Mouse (Mus musculus) limb, embryonic 11.5 days (tissue): ENCODE measurements around the gene Tmem176a. TPM values are rescaled to one million over a fixed set of nuclear protein-coding genes. Genes with fewer than 3 reads are reported as not detected.
"Not testable (repeated sequence)": the region's sequence is repeated elsewhere in the genome, so short reads cannot be mapped to it uniquely, and the experiment has no call there.

Experiments used
- ATAC-seq: fragments of 200-750 bp; cut with Nextera tagmentation; 2 replicates; pipeline ENCODE4 v1.8.0; 2017; ENCODE audit warnings: low read depth; ENCODE audit not compliant: insufficient number of reproducible peaks, low FRiP score, low TSS enrichment
- DNase-seq: peaks from one replicate; pipeline ENCODE4 v3.0.0-alpha.2; 2015; ENCODE audit warnings: low spot score
- H3K27ac ChIP-seq: fragments of 300-500 bp; sonication (generic); replicated peaks from 2 replicates; pipeline ENCODE4 v1.5.1; 2014; ENCODE audit warnings: low read depth, mild to moderate bottlenecking, low read length
- H3K27me3 ChIP-seq: fragments of 300-500 bp; sonication (generic); 2 replicates; pipeline ENCODE4 v1.6.1; 2014; ENCODE audit warnings: mild to moderate bottlenecking, low read length, mixed read lengths; ENCODE audit not compliant: control insufficient read depth, insufficient read depth
- H3K36me3 ChIP-seq: fragments of 300-500 bp; sonication (generic); 2 replicates; pipeline ENCODE4 v1.6.1; 2014; ENCODE audit warnings: mild to moderate bottlenecking, low read length, moderate library complexity, mixed read lengths; ENCODE audit not compliant: control insufficient read depth, insufficient read depth
- H3K4me1 ChIP-seq: fragments of 300-500 bp; sonication (generic); 2 replicates; pipeline ENCODE4 v1.6.1; 2014; ENCODE audit warnings: low read length, mixed read lengths; ENCODE audit not compliant: control insufficient read depth, insufficient read depth
- H3K4me2 ChIP-seq: fragments of 300-500 bp; sonication (generic); 2 replicates; pipeline ENCODE4 v1.6.1; 2014; ENCODE audit warnings: low read depth, mild to moderate bottlenecking, moderate library complexity; ENCODE audit not compliant: severe bottlenecking
- H3K4me3 ChIP-seq: fragments of 300-500 bp; sonication (generic); 2 replicates; pipeline ENCODE4 v1.5.1; 2014; ENCODE audit warnings: low read depth, low read length
- H3K9ac ChIP-seq: fragments of 300-500 bp; sonication (generic); 2 replicates; pipeline ENCODE4 v1.6.1; 2014; ENCODE audit warnings: mild to moderate bottlenecking, low read length
- H3K9me3 ChIP-seq: fragments of 300-500 bp; sonication (generic); 2 replicates; pipeline ENCODE4 v1.6.1; 2016; ENCODE audit warnings: low read length; ENCODE audit not compliant: control insufficient read depth
- WGBS: fragments of 180-500 bp; shearing (Covaris S2); extraction: QIAGEN DNeasy Blood & Tissue Kit; methylation state at CpG from one replicate; pipeline ENCODE4 v1.1.7; 2014; 5-methylcytosine and 5-hydroxymethylcytosine counted together
- polyA plus RNA-seq: library from polyadenylated mRNA; unstranded; fragments of >200 nt; fragmentation: Nextera tagmentation; extraction: Ambion mirVana; gene quantifications from 2 replicates; pipeline ENCODE4 v1.2.1, GENCODE M21; 2014

The Tmem176a gene
- polyA plus RNA-seq, 1 experiment from 2014 or later: 37.5 TPM

- H3K27me3 ChIP-seq, H3K4me3 ChIP-seq, H3K4me2 ChIP-seq, H3K4me1 ChIP-seq, H3K9ac ChIP-seq, H3K9me3 ChIP-seq, DNase-seq, H3K36me3 ChIP-seq, H3K27ac ChIP-seq, ATAC-seq: not testable (repeated sequence)
- WGBS: 86% methylated on average over 7 of the region's 7 CpGs
Measured at GRCm38 (mm10) chr6:48821991-48822785, 18.5 kb upstream of the Tmem176a start.

- Histone ChIP-seq H3K27me3 (no peaks in the 10 kb centered on the region), H3K36me3 (no peaks in the 10 kb centered on the region), H3K4me1 (no peaks in the 10 kb centered on the region), H3K9me3 (no peaks in the 10 kb centered on the region), H3K9ac (no peak overlapping the region), H3K27ac (no peak overlapping the region), H3K4me3 (no peak overlapping the region), H3K4me2 (no peak overlapping the region)
- no peak for DNase-seq
- 70% methylated on average over 7 of the region's 7 CpGs for WGBS
- ATAC-seq: no peak
Measured at GRCm38 (mm10) chr6:48825016-48825415, 15.7 kb upstream of the Tmem176a start.

DNA sequence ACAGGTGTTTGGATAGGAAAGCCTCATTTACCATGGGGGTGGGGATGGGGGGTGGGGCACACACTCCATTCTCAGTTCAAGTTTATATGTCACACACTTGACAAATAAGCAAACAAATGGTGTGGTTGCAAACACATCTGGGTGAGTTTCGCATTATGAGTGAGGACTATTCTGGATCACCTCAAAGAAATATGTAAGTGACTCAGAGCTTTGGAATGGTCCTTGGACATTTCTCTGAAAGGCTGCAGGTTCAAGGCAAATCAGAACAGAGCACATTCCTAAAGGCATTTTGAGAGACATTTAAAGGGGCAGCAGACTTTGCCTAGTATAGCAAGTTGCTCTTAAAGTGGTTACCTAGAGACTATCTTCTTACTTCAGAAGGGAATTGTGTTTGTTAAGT is 11.7 kb upstream of the Tmem176a start:
- no peak for DNase-seq
- no peak overlapping the region for H3K4me3 ChIP-seq
- ATAC-seq: no peak
- H3K36me3 ChIP-seq: peaks cover 2% of the 10 kb centered on the region; the same call in 1 of the 2 replicates
- no peaks in the 10 kb centered on the region for H3K4me1 ChIP-seq
- H3K27ac ChIP-seq: no peak overlapping the region
- no peak overlapping the region for H3K9ac ChIP-seq
- 85% methylated on average over 1 of the region's 1 CpGs for WGBS
- H3K4me2 ChIP-seq: no peak overlapping the region
- H3K9me3 ChIP-seq: no peaks in the 10 kb centered on the region
- no peaks in the 10 kb centered on the region for H3K27me3 ChIP-seq

GRCm38 (mm10) chr6:48829651-48830050 is 11.1 kb upstream of the Tmem176a start:
- H3K27me3 ChIP-seq: no peaks in the 10 kb centered on the region
- no peaks in the 10 kb centered on the region for H3K4me1 ChIP-seq
- H3K36me3 ChIP-seq: peaks cover 2% of the 10 kb centered on the region; the same call in 1 of the 2 replicates
- DNase-seq (no peak), ATAC-seq (no peak)
- H3K4me3 ChIP-seq: no peak overlapping the region
- H3K27ac ChIP-seq: no peak overlapping the region
- no peaks in the 10 kb centered on the region for H3K9me3 ChIP-seq
- no peak overlapping the region for H3K4me2 ChIP-seq
- no peak overlapping the region for H3K9ac ChIP-seq

DNA sequence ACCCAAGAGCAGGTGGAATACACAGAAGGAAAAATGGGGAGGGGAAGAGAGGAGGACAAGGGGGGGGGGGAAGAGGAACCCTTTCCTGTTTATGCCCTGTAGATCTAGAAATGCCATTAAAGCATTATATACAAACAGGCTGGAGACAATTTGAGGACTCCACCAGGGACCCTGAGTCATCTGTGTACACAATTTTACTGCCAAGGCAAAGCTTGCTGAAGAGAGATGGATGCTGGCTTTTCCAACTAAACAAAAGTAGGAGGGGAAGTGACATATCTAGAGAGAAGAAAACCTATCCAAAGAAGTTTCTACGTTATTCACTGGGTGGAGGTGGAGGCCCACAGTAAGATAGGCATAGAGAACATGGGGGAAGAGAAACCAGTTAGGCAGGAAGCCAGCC is 10.5 kb upstream of the Tmem176a start:
- 68% methylated on average over 1 of the region's 1 CpGs for whole genome bisulfite sequencing
- H3K27me3 ChIP-seq: no peaks in the 10 kb centered on the region
- H3K4me1 ChIP-seq: no peaks in the 10 kb centered on the region
- no peak overlapping the region for H3K4me3 ChIP-seq
- DNase-seq (no peak), ATAC-seq (no peak)
- no peak overlapping the region for H3K27ac ChIP-seq
- peaks cover 2% of the 10 kb centered on the region; the same call in 1 of the 2 replicates for H3K36me3 ChIP-seq
- H3K4me2 ChIP-seq: no peak overlapping the region
- H3K9ac ChIP-seq: no peak overlapping the region
- H3K9me3 ChIP-seq: no peaks in the 10 kb centered on the region

GRCm38 (mm10) chr6:48831141-48831540 is 9.6 kb upstream of the Tmem176a start:
- Histone ChIP-seq H3K4me3 (no peak overlapping the region), H3K4me2 (no peak overlapping the region), H3K27me3 (no peaks in the 10 kb centered on the region), H3K9me3 (no peaks in the 10 kb centered on the region), H3K4me1 (no peaks in the 10 kb centered on the region), H3K27ac (no peak overlapping the region), H3K9ac (no peak overlapping the region), H3K36me3 (peaks cover 2% of the 10 kb centered on the region; the same call in 1 of the 2 replicates)
- WGBS: 89% methylated on average over 5 of the region's 5 CpGs
- ATAC-seq: no peak
- no peak for DNase-seq

DNA sequence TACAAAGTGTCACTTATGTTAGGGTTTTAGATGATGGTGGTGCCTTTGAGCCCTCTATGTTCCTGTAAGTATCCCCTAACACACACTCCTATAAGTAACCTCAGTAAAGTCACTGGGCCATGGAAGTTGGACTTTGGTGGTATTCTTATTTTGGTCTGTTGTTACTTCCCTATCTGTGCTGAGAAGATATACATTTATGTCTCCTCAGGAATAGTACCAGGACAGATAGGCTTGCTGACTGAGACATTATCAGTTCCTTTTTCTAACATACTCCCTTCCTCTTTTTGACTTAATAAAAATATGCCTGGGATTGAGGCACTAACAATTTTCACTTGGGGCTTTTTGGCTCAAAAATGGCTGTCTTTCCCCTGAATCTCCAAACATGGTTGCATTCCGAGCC is 8.3 kb upstream of the Tmem176a start:
- Histone ChIP-seq H3K4me3 (no peak overlapping the region), H3K27ac (no peak overlapping the region), H3K9me3 (no peaks in the 10 kb centered on the region), H3K36me3 (peaks cover 2% of the 10 kb centered on the region; the same call in 1 of the 2 replicates), H3K4me1 (no peaks in the 10 kb centered on the region), H3K27me3 (no peaks in the 10 kb centered on the region), H3K4me2 (no peak overlapping the region), H3K9ac (no peak overlapping the region)
- no peak for DNase-seq
- 91% methylated on average over 1 of the region's 1 CpGs for WGBS
- ATAC-seq: no peak

DNA sequence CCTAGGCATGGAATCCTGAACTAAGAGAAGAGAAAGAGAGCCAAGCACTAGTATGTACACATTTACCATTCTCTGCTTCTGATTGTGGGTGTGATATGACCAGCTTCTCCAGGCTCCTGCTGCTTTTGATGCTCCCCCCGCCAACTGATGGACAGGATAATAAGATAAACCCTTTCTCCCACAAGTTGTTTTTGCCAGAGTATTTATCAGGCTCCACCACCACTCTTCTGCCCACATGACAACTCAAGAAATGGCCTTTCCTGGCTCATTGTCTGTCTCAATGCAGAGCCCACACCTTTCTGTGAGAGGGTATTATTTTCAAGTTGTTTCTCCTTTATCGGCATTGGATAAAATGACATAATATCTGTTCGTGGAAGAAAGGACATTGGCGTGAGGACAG is 7.2 kb upstream of the Tmem176a start:
- H3K36me3 ChIP-seq: peaks cover 2% of the 10 kb centered on the region; the same call in 1 of the 2 replicates
- no peak for ATAC-seq

More for the DNA sequence above, 7.2 kb upstream of the Tmem176a start:
- Histone ChIP-seq H3K27ac (no peak overlapping the region), H3K9me3 (no peaks in the 10 kb centered on the region), H3K4me2 (no peak overlapping the region), H3K27me3 (no peaks in the 10 kb centered on the region), H3K4me3 (no peak overlapping the region), H3K9ac (no peak overlapping the region), H3K4me1 (no peaks in the 10 kb centered on the region)
- WGBS: 95% methylated on average over 4 of the region's 4 CpGs
- DNase-seq: no peak
